Mouse (Mus musculus) hindbrain, embryonic 12.5 days (tissue): ENCODE measurements around the gene Cyp2d10. TPM values are rescaled to one million over a fixed set of nuclear protein-coding genes. Genes with fewer than 3 reads are reported as not detected.
"Not testable (repeated sequence)": the region's sequence is repeated elsewhere in the genome, so short reads cannot be mapped to it uniquely, and the experiment has no call there.

Experiments used
- ATAC-seq: fragments of 200-750 bp; cut with Nextera tagmentation; 2 replicates; pipeline ENCODE4 v1.8.0; 2017; ENCODE audit warnings: moderate TSS enrichment; ENCODE audit not compliant: low FRiP score
- H3K27ac ChIP-seq: fragments of 300-500 bp; sonication (generic); 2 replicates; pipeline ENCODE4 v1.5.1; 2016; ENCODE audit warnings: mild to moderate bottlenecking
- H3K27me3 ChIP-seq: fragments of 300-500 bp; sonication (generic); 2 replicates; pipeline ENCODE4 v1.6.1; 2016; ENCODE audit warnings: mild to moderate bottlenecking
- H3K36me3 ChIP-seq: fragments of 300-500 bp; sonication (generic); 2 replicates; pipeline ENCODE4 v1.6.1; 2016; ENCODE audit warnings: mild to moderate bottlenecking
- H3K4me1 ChIP-seq: fragments of 300-500 bp; sonication (generic); 2 replicates; pipeline ENCODE4 v1.6.1; 2016
- H3K4me2 ChIP-seq: fragments of 300-500 bp; sonication (generic); replicated peaks from 2 replicates; pipeline ENCODE4 v1.6.1; 2016; ENCODE audit warnings: mild to moderate bottlenecking
- H3K4me3 ChIP-seq: fragments of 300-500 bp; sonication (generic); 2 replicates; pipeline ENCODE4 v1.5.1; 2016; ENCODE audit warnings: mild to moderate bottlenecking
- H3K9ac ChIP-seq: fragments of 300-500 bp; sonication (generic); 2 replicates; pipeline ENCODE4 v1.6.1; 2016; ENCODE audit warnings: mild to moderate bottlenecking, moderate library complexity
- H3K9me3 ChIP-seq: fragments of 300-500 bp; sonication (generic); replicated peaks from 2 replicates; pipeline ENCODE4 v1.6.1; 2016; ENCODE audit warnings: mild to moderate bottlenecking
- WGBS: fragments of 180-500 bp; shearing (Covaris S2); methylation state at CpG from one replicate; pipeline ENCODE4 v1.1.7; 2016; 5-methylcytosine and 5-hydroxymethylcytosine counted together
- polyA plus RNA-seq: library from polyadenylated mRNA; unstranded; fragments of >200 nt; fragmentation: Nextera tagmentation; extraction: Ambion mirVana; gene quantifications from 2 replicates; pipeline ENCODE4 v1.2.1, GENCODE M21; 2016

Gene Cyp2d10
- polyA plus RNA-seq, 1 experiment from 2014 or later = not detected

GRCm38 (mm10) chr15:82423471-82423870 is 16.5 kb upstream of the Cyp2d10 start:
- no peaks in the 10 kb centered on the region for H3K4me1 ChIP-seq
- no peak overlapping the region for H3K4me2 ChIP-seq
- H3K9ac ChIP-seq = no peak overlapping the region
- no peaks in the 10 kb centered on the region for H3K9me3 ChIP-seq
- no peak for ATAC-seq
- H3K36me3 ChIP-seq = no peaks in the 10 kb centered on the region
- no peak overlapping the region for H3K4me3 ChIP-seq
- WGBS = 85% methylated on average over 3 of the region's 3 CpGs
- no peaks in the 10 kb centered on the region for H3K27me3 ChIP-seq
- no peak overlapping the region for H3K27ac ChIP-seq

- no peak overlapping the region for H3K9ac ChIP-seq
- no peaks in the 10 kb centered on the region for H3K36me3 ChIP-seq
- no peak overlapping the region for H3K4me3 ChIP-seq
- no peak overlapping the region for H3K27ac ChIP-seq
- no peak overlapping the region for H3K4me2 ChIP-seq
- no peak for ATAC-seq
- 83% methylated on average over 4 of the region's 4 CpGs for WGBS
- no peaks in the 10 kb centered on the region for H3K4me1 ChIP-seq
- no peaks in the 10 kb centered on the region for H3K9me3 ChIP-seq
- H3K27me3 ChIP-seq = no peaks in the 10 kb centered on the region
These were observed 15.9 kb upstream of the Cyp2d10 start for GRCm38 (mm10) chr15:82422935-82423334.

GRCm38 (mm10) chr15:82418616-82419015 is 11.6 kb upstream of the Cyp2d10 start:
- Histone ChIP-seq H3K9ac (no peak overlapping the region), H3K27ac (no peak overlapping the region), H3K36me3 (no peaks in the 10 kb centered on the region), H3K4me3 (no peak overlapping the region), H3K9me3 (no peaks in the 10 kb centered on the region), H3K4me2 (no peak overlapping the region), H3K27me3 (no peaks in the 10 kb centered on the region), H3K4me1 (peaks cover 7% of the 10 kb centered on the region)
- no peak for ATAC-seq
- 81% methylated on average over 1 of the region's 1 CpGs for WGBS

GRCm38 (mm10) chr15:82416797-82417789 is 10.1 kb upstream of the Cyp2d10 start:
- no peaks in the 10 kb centered on the region for H3K9me3 ChIP-seq
- WGBS = 21% methylated on average over 16 of the region's 16 CpGs
- H3K27me3 ChIP-seq = no peaks in the 10 kb centered on the region
- no peak overlapping the region for H3K4me3 ChIP-seq
- H3K27ac ChIP-seq = no peak overlapping the region
- peak; percentile 76 for ATAC-seq
- H3K9ac ChIP-seq = 0 out of 2 replicates have a peak overlapping the region, but pooled peaks have one; percentile 8
- H3K4me2 ChIP-seq = peak overlapping the region; percentile 11; the same call in 1 of the 2 replicates
- H3K4me1 ChIP-seq = peaks cover 7% of the 10 kb centered on the region
- H3K36me3 ChIP-seq = no peaks in the 10 kb centered on the region

GRCm38 (mm10) chr15:82407536-82407935 is 541 bp upstream of the Cyp2d10 start:
- no peak for ATAC-seq
- H3K4me2 ChIP-seq = no peak overlapping the region
- no peak overlapping the region for H3K27ac ChIP-seq
- no peaks in the 10 kb centered on the region for H3K4me1 ChIP-seq
- no peak overlapping the region for H3K4me3 ChIP-seq
- H3K36me3 ChIP-seq = no peaks in the 10 kb centered on the region
- H3K27me3 ChIP-seq = no peaks in the 10 kb centered on the region
- H3K9me3 ChIP-seq = no peaks in the 10 kb centered on the region
- 87% methylated on average over 4 of the region's 4 CpGs for WGBS
- no peak overlapping the region for H3K9ac ChIP-seq

- Histone ChIP-seq H3K9ac (no peak overlapping the region), H3K36me3 (no peaks in the 10 kb centered on the region), H3K4me3 (no peak overlapping the region), H3K4me2 (no peak overlapping the region), H3K9me3 (no peaks in the 10 kb centered on the region), H3K27ac (no peak overlapping the region), H3K27me3 (no peaks in the 10 kb centered on the region), H3K4me1 (no peaks in the 10 kb centered on the region)
- 90% methylated on average over 3 of the region's 3 CpGs for WGBS
- ATAC-seq = no peak
These were observed 2.8 kb downstream of the Cyp2d10 start for GRCm38 (mm10) chr15:82404163-82404562.

- Histone ChIP-seq H3K27ac (no peak overlapping the region), H3K4me3 (no peak overlapping the region), H3K9me3 (no peaks in the 10 kb centered on the region), H3K4me2 (no peak overlapping the region), H3K4me1 (no peaks in the 10 kb centered on the region), H3K27me3 (no peaks in the 10 kb centered on the region), H3K9ac (no peak overlapping the region), H3K36me3 (no peaks in the 10 kb centered on the region)
- WGBS = 90% methylated on average over 9 of the region's 9 CpGs
- no peak for ATAC-seq
These were observed 3.4 kb downstream of the Cyp2d10 start for GRCm38 (mm10) chr15:82403606-82404005.

- Histone ChIP-seq H3K9me3 (no peaks in the 10 kb centered on the region), H3K4me3 (no peak overlapping the region), H3K36me3 (no peaks in the 10 kb centered on the region), H3K27ac (no peak overlapping the region), H3K9ac (no peak overlapping the region), H3K4me2 (no peak overlapping the region), H3K4me1 (no peaks in the 10 kb centered on the region), H3K27me3 (no peaks in the 10 kb centered on the region)
- WGBS = 87% methylated on average over 6 of the region's 6 CpGs
- ATAC-seq = no peak
These were observed 4.3 kb downstream of the Cyp2d10 start for GRCm38 (mm10) chr15:82402741-82403140.

GRCm38 (mm10) chr15:82402106-82402505 is 4.9 kb downstream of the Cyp2d10 start:
- H3K9me3 ChIP-seq = no peaks in the 10 kb centered on the region
- no peak overlapping the region for H3K27ac ChIP-seq
- H3K36me3 ChIP-seq = no peaks in the 10 kb centered on the region
- H3K9ac ChIP-seq = no peak overlapping the region
- no peak for ATAC-seq
- no peak overlapping the region for H3K4me2 ChIP-seq
- no peaks in the 10 kb centered on the region for H3K4me1 ChIP-seq
- H3K4me3 ChIP-seq = no peak overlapping the region
- H3K27me3 ChIP-seq = no peaks in the 10 kb centered on the region

- Histone ChIP-seq H3K27ac (no peak overlapping the region), H3K4me3 (no peak overlapping the region), H3K9me3 (no peaks in the 10 kb centered on the region), H3K36me3 (no peaks in the 10 kb centered on the region), H3K27me3 (no peaks in the 10 kb centered on the region), H3K4me1 (no peaks in the 10 kb centered on the region), H3K4me2 (no peak overlapping the region), H3K9ac (no peak overlapping the region)
- ATAC-seq = no peak
- WGBS = 46% methylated on average over 2 of the region's 2 CpGs
These were observed 5.5 kb downstream of the Cyp2d10 start for GRCm38 (mm10) chr15:82401516-82401915.

GRCm38 (mm10) chr15:82395955-82396354 is 11.0 kb downstream of the Cyp2d10 start:
- ATAC-seq, H3K9ac ChIP-seq, H3K4me2 ChIP-seq, H3K27ac ChIP-seq, H3K4me3 ChIP-seq, H3K27me3 ChIP-seq, H3K4me1 ChIP-seq, H3K9me3 ChIP-seq, H3K36me3 ChIP-seq: not testable (repeated sequence)
- WGBS = 94% methylated on average over 3 of the region's 3 CpGs

GRCm38 (mm10) chr15:82393922-82394321 is 13.1 kb downstream of the Cyp2d10 start, which contains the start of gene Cyp2d11:
TSS of gene Cyp2d11 (minus strand) at chr15:82394022.
- not testable (repeated sequence) for H3K4me1 ChIP-seq, H3K36me3 ChIP-seq, H3K27me3 ChIP-seq, ATAC-seq, H3K27ac ChIP-seq, H3K4me3 ChIP-seq, H3K9ac ChIP-seq, H3K4me2 ChIP-seq, H3K9me3 ChIP-seq
- 87% methylated on average over 2 of the region's 2 CpGs for WGBS

- H3K9ac ChIP-seq, H3K27me3 ChIP-seq, H3K4me1 ChIP-seq, H3K36me3 ChIP-seq, H3K27ac ChIP-seq, H3K9me3 ChIP-seq, ATAC-seq, H3K4me3 ChIP-seq, H3K4me2 ChIP-seq: not testable (repeated sequence)
- 94% methylated on average over 10 of the region's 10 CpGs for WGBS
These were observed 17.1 kb downstream of the Cyp2d10 start for GRCm38 (mm10) chr15:82389916-82390315.
